Mouse (Mus musculus): ENCODE measurements around the gene Abca14. TPM values are rescaled to one million over a fixed set of nuclear protein-coding genes. Genes with fewer than 3 reads are reported as not detected.

Abca14 gene
- polyA plus RNA-seq, 1 experiment from 2014 or later, result not detected

Other genes starting within 250 kb of the Abca14 start
- not detected in 2 replicates for gene Dnah3, start 108.7 kb upstream of the Abca14 start, polyA plus RNA-seq (2016; fragmentation: Nextera tagmentation; extraction: Ambion mirVana)
- gene Tmem159, start 101.6 kb upstream of the Abca14 start, polyA plus RNA-seq (2016; fragmentation: Nextera tagmentation; extraction: Ambion mirVana), result 27.1 and 27.4 TPM in 2 replicates
- 0.10 TPM in 1 of 2 replicates, not detected in the other for gene Zp2, start 58.7 kb upstream of the Abca14 start, polyA plus RNA-seq (2016; fragmentation: Nextera tagmentation; extraction: Ambion mirVana)
- 0.10 TPM in 1 of 2 replicates, not detected in the other for gene Anks4b, start 30.1 kb upstream of the Abca14 start, polyA plus RNA-seq (2016; fragmentation: Nextera tagmentation; extraction: Ambion mirVana)
- gene Crym, start 1.9 kb upstream of the Abca14 start, polyA plus RNA-seq (2016; fragmentation: Nextera tagmentation; extraction: Ambion mirVana), result 77.7 and 109 TPM in 2 replicates
- gene Abca15, start 124.7 kb downstream of the Abca14 start, polyA plus RNA-seq (2016; fragmentation: Nextera tagmentation; extraction: Ambion mirVana), result not detected in 2 replicates
- gene Abca16, start 205.7 kb downstream of the Abca14 start, polyA plus RNA-seq (2016; fragmentation: Nextera tagmentation; extraction: Ambion mirVana), result 0.08 TPM in 1 of 2 replicates, not detected in the other

Data from embryonic facial prominence, embryonic 12.5 days (tissue).